ENCODE assay signal across 20 mouse cellular contexts in genomic region chr3:65603392-65604055, GRCm38 (mm10).
DNase-seq lines count a peak whose midpoint lies in the region; ATAC-seq and TF ChIP-seq lines count a peak whose summit lies in the region.
"Had no signal": no experiment of that assay in that cellular context is flagged by ENCODE, and none has a peak within 500 bp of the region (broad histone marks: within the 10 kb centered on the region; RNA-seq: fewer than 3 reads in every experiment).

No protein-coding gene starts in this region.

- H3K27me3 ChIP-seq in heart, embryonic 13.5 days (replicated peaks), result no peaks in the 10 kb centered on the region
- no peaks in the 10 kb centered on the region for H3K27me3 ChIP-seq in lung, postnatal 0 days (replicated peaks; ENCODE audit: insufficient read depth, low read length)
- no peaks in the 10 kb centered on the region for H3K27me3 ChIP-seq in CH12.LX (replicated peaks)
- H3K27me3 ChIP-seq: embryonic facial prominence, embryonic 15.5 days; forebrain, embryonic 15.5 days; stomach, embryonic 15.5 days had no signal

- intact Hi-C loops in heart, postnatal 14 days (cut with DNase I), result no loop called here

- no peaks in the 10 kb centered on the region for H3K9me3 ChIP-seq in heart, embryonic 13.5 days
- H3K9me3 ChIP-seq in lung, postnatal 0 days (ENCODE audit: low read length), result no peaks in the 10 kb centered on the region
- H3K9me3 ChIP-seq in CH12.LX (replicated peaks; ENCODE audit: low read length), result no peaks in the 10 kb centered on the region
- H3K9me3 ChIP-seq: embryonic facial prominence, embryonic 15.5 days; forebrain, embryonic 15.5 days; hindbrain, embryonic 10.5 days; midbrain, embryonic 10.5 days; stomach, embryonic 15.5 days had no signal

- no peak for TF ChIP-seq POLR2A in lung, adult 2 months (IDR thresholded peaks at IDR 0.05; ENCODE audit: borderline replicate concordance, extremely low read depth, low read depth, low read length)
- TF ChIP-seq POLR2A in CH12.LX (IDR thresholded peaks at IDR 0.05; ENCODE audit: low read depth, low read length), result no peak

- no peak overlapping the region for H3K4me3 ChIP-seq in heart, embryonic 13.5 days
- no peak overlapping the region for H3K4me3 ChIP-seq in lung, postnatal 0 days (ENCODE audit: low read depth, low read length)
- H3K4me3 ChIP-seq in lung, adult 2 months (replicated peaks; ENCODE audit: extremely low read depth, low read depth, low read length), result no peak overlapping the region
- no peak overlapping the region for H3K4me3 ChIP-seq in CH12.LX (replicated peaks in 1 of 3; ENCODE audit: low read depth in 2 of 3, low read length in 2 of 3, poor library complexity in 1 of 3)
- H3K4me3 ChIP-seq: embryonic facial prominence, embryonic 15.5 days; forebrain, embryonic 15.5 days; hindbrain, embryonic 10.5 days; midbrain, embryonic 10.5 days; stomach, embryonic 15.5 days had no signal

- no peak overlapping the region for H3K9ac ChIP-seq in heart, embryonic 13.5 days
- no peak overlapping the region for H3K9ac ChIP-seq in lung, postnatal 0 days (replicated peaks; ENCODE audit: low read depth)
- H3K9ac ChIP-seq in CH12.LX (ENCODE audit: insufficient read depth, low read depth), result no peak overlapping the region
- H3K9ac ChIP-seq: embryonic facial prominence, embryonic 15.5 days; forebrain, embryonic 15.5 days; liver, embryonic 14.5 days; stomach, embryonic 15.5 days had no signal

- no peak for TF ChIP-seq CTCF in lung, postnatal 0 days (IDR thresholded peaks at IDR 0.05)
- TF ChIP-seq CTCF in lung, adult 2 months (IDR thresholded peaks at IDR 0.05; ENCODE audit: insufficient read depth, low read length), result no peak
- TF ChIP-seq CTCF in CH12.LX (conservative IDR thresholded peaks at IDR 0.05 in 1 of 2, IDR thresholded peaks at IDR 0.05 in 1 of 2; ENCODE audit: low read depth in 2 of 2, low read length in 2 of 2), result no peak

- peak; percentile 89 for TF ChIP-seq EP300 in lung, postnatal 0 days (IDR thresholded peaks at IDR 0.05)
- TF ChIP-seq EP300 in CH12.LX (IDR thresholded peaks at IDR 0.05; ENCODE audit: low read length), result peak; percentile 91

- 17% methylated on average over 4 of the region's 4 CpGs for WGBS in heart, embryonic 13.5 days
- WGBS in lung, postnatal 0 days, result 28% methylated on average over 4 of the region's 4 CpGs
- 52% methylated on average over 4 of the region's 4 CpGs for WGBS in lung, adult 2 months

- DNase-seq in heart, postnatal 14 days, result no peak
- DNase-seq in lung, postnatal 0 days (ENCODE audit: low spot score), result peak; percentile 84
- no peak for DNase-seq in lung, adult 2 months
- DNase-seq in CH12.LX (ENCODE audit: extremely low read depth), result peak; percentile 70
- peak; percentile 77 for DNase-seq in fibroblast of lung, adult 2 months (ENCODE audit: low read depth)
- no peak for DNase-seq in spleen, postnatal 36 days (ENCODE audit: low spot score in 2 of 2)
- DNase-seq: adrenal gland, postnatal 10 days; cerebellum, adult 2 months; gastrocnemius, postnatal 14 days; kidney, postnatal 25 days; retina, postnatal 1 day; thymus, postnatal 36 days had no signal

- no peak for ATAC-seq in heart, embryonic 13.5 days (ENCODE audit: extremely low read depth, insufficient number of reproducible peaks, low FRiP score, low TSS enrichment)
- peak; percentile 90 for ATAC-seq in lung, postnatal 0 days
- no peak for ATAC-seq in erythroblast, adult 5-6 weeks (replicated peaks; ENCODE audit: low FRiP score, poor library complexity, severe bottlenecking)
- ATAC-seq: forebrain, embryonic 15.5 days had no signal

- no peaks in the 10 kb centered on the region for H3K79me2 ChIP-seq in CH12.LX (replicated peaks; ENCODE audit: control insufficient read depth, extremely low read depth, insufficient read depth, poor library complexity, severe bottlenecking)

- H3K4me1 ChIP-seq in heart, embryonic 13.5 days, result peaks cover 41% of the 10 kb centered on the region
- H3K4me1 ChIP-seq in lung, postnatal 0 days (ENCODE audit: insufficient read depth, low read depth, low read length), result no peaks in the 10 kb centered on the region
- H3K4me1 ChIP-seq in lung, adult 2 months (ENCODE audit: control insufficient read depth, insufficient read depth, low read length), result no peaks in the 10 kb centered on the region
- peaks cover 5 to 11% of the 10 kb centered on the region in 2 experiments; a peak in 2 of 4 replicates for H3K4me1 ChIP-seq in CH12.LX (ENCODE audit: control insufficient read depth in 1 of 2, insufficient read depth in 2 of 2)
- H3K4me1 ChIP-seq: forebrain, embryonic 15.5 days; stomach, embryonic 15.5 days had no signal

- in situ Hi-C loops in CH12.LX (cut with MboI; ENCODE audit: low pct_ligation_motif_present, low pct_unique_long_range_greater_than_20kb, low sequenced_read_pairs), result no loop called here

- no peak for TF ChIP-seq RAD21 in CH12.LX (IDR thresholded peaks at IDR 0.05; ENCODE audit: low read depth, low read length)

- H3K4me2 ChIP-seq in heart, embryonic 13.5 days, result peak overlapping the region; percentile 45
- no peak overlapping the region for H3K4me2 ChIP-seq in lung, postnatal 0 days (replicated peaks; ENCODE audit: low read depth, low read length)
- H3K4me2 ChIP-seq in CH12.LX (ENCODE audit: insufficient read depth, low read depth, poor library complexity, severe bottlenecking), result no peak overlapping the region
- H3K4me2 ChIP-seq: embryonic facial prominence, embryonic 15.5 days; forebrain, embryonic 15.5 days; stomach, embryonic 15.5 days had no signal

- peak overlapping the region; percentile 36; the same call in 1 of the 2 replicates for H3K27ac ChIP-seq in heart, embryonic 13.5 days (replicated peaks)
- H3K27ac ChIP-seq in lung, postnatal 0 days (ENCODE audit: low read length), result no peak overlapping the region
- no peak overlapping the region for H3K27ac ChIP-seq in CH12.LX (ENCODE audit: insufficient read depth, low read depth)
- H3K27ac ChIP-seq: embryonic facial prominence, embryonic 15.5 days; forebrain, embryonic 15.5 days; hindbrain, embryonic 10.5 days; liver, embryonic 14.5 days; midbrain, embryonic 10.5 days; stomach, embryonic 15.5 days had no signal

- dilution Hi-C loops in CH12.LX (cut with MboI; ENCODE audit: extremely low pct_ligation_motif_present, extremely low pct_unique_long_range_greater_than_20kb, low sequenced_read_pairs), result no loop called here

- no peaks in the 10 kb centered on the region for H3K36me3 ChIP-seq in heart, embryonic 13.5 days
- H3K36me3 ChIP-seq in lung, postnatal 0 days (ENCODE audit: insufficient read depth, low read length), result no peaks in the 10 kb centered on the region
- no peaks in the 10 kb centered on the region for H3K36me3 ChIP-seq in CH12.LX (replicated peaks in 1 of 2; ENCODE audit: control insufficient read depth in 1 of 2, insufficient read depth in 1 of 2, low read length in 1 of 2)
- H3K36me3 ChIP-seq: embryonic facial prominence, embryonic 15.5 days; forebrain, embryonic 15.5 days; hindbrain, embryonic 10.5 days; midbrain, embryonic 10.5 days; stomach, embryonic 15.5 days had no signal

TF ChIP-seq in CH12.LX, 34 proteins besides CTCF, POLR2A, EP300 and RAD21:
- TF ChIP-seq TBP (conservative IDR thresholded peaks at IDR 0.05; ENCODE audit: low read depth, low read length), result no peak
- no peak for TF ChIP-seq ZKSCAN1 (IDR thresholded peaks at IDR 0.05; ENCODE audit: borderline replicate concordance, low read depth, low read length)
- no peak; the same call in 1 of the 2 replicates for TF ChIP-seq SIN3A (IDR thresholded peaks at IDR 0.05; ENCODE audit: low read length)
- no peak for TF ChIP-seq MAFK (IDR thresholded peaks at IDR 0.05; ENCODE audit: insufficient replicate concordance, low read length)
- TF ChIP-seq ETS1 (conservative IDR thresholded peaks at IDR 0.05; ENCODE audit: low read depth, low read length), result peak; percentile 94
- no peak for TF ChIP-seq HCFC1 (IDR thresholded peaks at IDR 0.05; ENCODE audit: low read depth, low read length)
- TF ChIP-seq MYC (IDR thresholded peaks at IDR 0.05; ENCODE audit: low read depth, low read length), result peak; percentile 78
- TF ChIP-seq MEF2A (IDR thresholded peaks at IDR 0.05; ENCODE audit: borderline replicate concordance, low read depth, low read length), result peak; percentile 61; the same call in 1 of the 2 replicates
- TF ChIP-seq MXI1 (IDR thresholded peaks at IDR 0.05; ENCODE audit: low read depth, low read length), result no peak
- no peak for TF ChIP-seq MAX (IDR thresholded peaks at IDR 0.05; ENCODE audit: low read length)
- TF ChIP-seq ZC3H11A (IDR thresholded peaks at IDR 0.05; ENCODE audit: low read depth, low read length), result no peak
- TF ChIP-seq CHD1 (IDR thresholded peaks at IDR 0.05; ENCODE audit: low read depth, low read length), result no peak
- peak; percentile 93 for TF ChIP-seq JUND (conservative IDR thresholded peaks at IDR 0.05; ENCODE audit: low read depth, low read length)
- TF ChIP-seq IRF4 (IDR thresholded peaks at IDR 0.05; ENCODE audit: low read depth, low read length), result peak; percentile 93
- no peak for TF ChIP-seq TCF12 (IDR thresholded peaks at IDR 0.05; ENCODE audit: low read depth, low read length)
- TF ChIP-seq BHLHE40 (IDR thresholded peaks at IDR 0.05; ENCODE audit: low read depth, low read length), result peak; percentile 95
- no peak for TF ChIP-seq NELFE (IDR thresholded peaks at IDR 0.05; ENCODE audit: low read depth, low read length)
- no peak for TF ChIP-seq POLR2AphosphoS2 (IDR thresholded peaks at IDR 0.05; ENCODE audit: low read depth, low read length)
- TF ChIP-seq CHD2 (IDR thresholded peaks at IDR 0.05; ENCODE audit: low read length), result no peak
- TF ChIP-seq ZNF384 (IDR thresholded peaks at IDR 0.05; ENCODE audit: low read depth, low read length), result peak; percentile 99
- peak; percentile 86 for TF ChIP-seq JUN (IDR thresholded peaks at IDR 0.05; ENCODE audit: insufficient read depth, low read depth, low read length)
- no peak for TF ChIP-seq PAX5 (IDR thresholded peaks at IDR 0.05; ENCODE audit: low read length)

Comparison
In these comparisons a context has a peak if more than half of its experiments do, and no peak if none do; other contexts are left out.
1. DNase-seq: peak in lung, postnatal 0 days (single experiment), CH12.LX (single experiment) and fibroblast of lung, adult 2 months (single experiment); none in heart, postnatal 14 days (0 of 2), lung, adult 2 months (single experiment) and spleen, postnatal 36 days (0 of 2).